In genomic region chr11:50376911-50377891, GRCm38 (mm10) we compare ENCODE assay signal across 7 mouse cellular contexts. TPM values are rescaled to one million over a fixed set of nuclear protein-coding genes. Genes with fewer than 3 reads are reported as not detected.
DNase-seq lines count a peak whose midpoint lies in the region; ATAC-seq lines count a peak whose summit lies in the region.

TSS of gene Hnrnph1 (plus strand) at chr11:50376990.

- H3K36me3 ChIP-seq in intestine, embryonic 15.5 days: no peaks in the 10 kb centered on the region
- peaks cover 37% of the 10 kb centered on the region for H3K36me3 ChIP-seq in midbrain, embryonic 10.5 days

- H3K4me2 ChIP-seq in intestine, embryonic 15.5 days (replicated peaks): peak within 1 kb of the TSS; percentile 90

- DNase-seq in adrenal gland, adult 2 months: peak; percentile 98
- peak; percentile 98 for DNase-seq in embryo, embryonic 11.5 days (ENCODE audit: low read depth, low spot score)
- peak; percentile 95 to 99 for DNase-seq in gastrocnemius, postnatal 36 days
- peak; percentile 99 for DNase-seq in left cerebral cortex, postnatal 25 days (ENCODE audit: low spot score in 2 of 2)
- peak; percentile 99 for DNase-seq in midbrain, embryonic 10.5 days (ENCODE audit: low spot score)
- DNase-seq in right cerebral cortex, postnatal 4 days: peak; percentile 99

- intact Hi-C loops in gastrocnemius, postnatal 36 days (cut with DNase I): no loop called here
- intact Hi-C loops in left cerebral cortex, postnatal 25 days (cut with DNase I): loop anchor here (5.0 kb wide), 1 partner anchor 85 kb away; the partner anchor contains the start of gene Maml1

- no peaks in the 10 kb centered on the region for H3K27me3 ChIP-seq in intestine, embryonic 15.5 days (replicated peaks)
- H3K27me3 ChIP-seq in midbrain, embryonic 10.5 days (ENCODE audit: low read depth, poor library complexity, severe bottlenecking): peaks cover 37% of the 10 kb centered on the region

- peak; percentile 94 for ATAC-seq in intestine, embryonic 15.5 days

- peaks cover 14% of the 10 kb centered on the region for H3K4me1 ChIP-seq in intestine, embryonic 15.5 days (replicated peaks)
- peaks cover 59% of the 10 kb centered on the region for H3K4me1 ChIP-seq in midbrain, embryonic 10.5 days

- no peaks in the 10 kb centered on the region for H3K9me3 ChIP-seq in intestine, embryonic 15.5 days
- H3K9me3 ChIP-seq in midbrain, embryonic 10.5 days (replicated peaks): no peaks in the 10 kb centered on the region

- H3K4me3 ChIP-seq in intestine, embryonic 15.5 days (replicated peaks): peak within 1 kb of the TSS; percentile 96
- peak within 1 kb of the TSS; percentile 99 for H3K4me3 ChIP-seq in midbrain, embryonic 10.5 days

- H3K27ac ChIP-seq in intestine, embryonic 15.5 days: peak within 1 kb of the TSS; percentile 100
- peak within 1 kb of the TSS; percentile 100 for H3K27ac ChIP-seq in midbrain, embryonic 10.5 days (replicated peaks)

- under 1% methylated on average over 76 of the region's 76 CpGs for WGBS in intestine, embryonic 15.5 days
- WGBS in midbrain, embryonic 10.5 days: under 1% methylated on average over 76 of the region's 76 CpGs

- H3K9ac ChIP-seq in intestine, embryonic 15.5 days: peak within 1 kb of the TSS; percentile 98

RNA-seq across cellular contexts. Expression of gene Hnrnph1, which starts in this region (rescaled TPM):
- 100 to 1,000 TPM; 225 to 240 TPM for total RNA-seq in adrenal gland, adult 2 months (2021)
- 13.4 and 13.7 TPM in 2 replicates for polyA plus RNA-seq in adrenal gland, adult 2 months (2012; rRNA removed)
- total RNA-seq in gastrocnemius, postnatal 36 days (2021): 10 to 100 TPM; 73.4 to 85.8 TPM
- polyA plus RNA-seq in intestine, embryonic 15.5 days (2015; fragmentation: Nextera tagmentation; extraction: Ambion mirVana): 302 and 324 TPM in 2 replicates
- total RNA-seq in left cerebral cortex, postnatal 25 days (2021): 100 to 1,000 TPM; 220 to 248 TPM
- 612 and 627 TPM in 2 replicates for polyA plus RNA-seq in midbrain, embryonic 10.5 days (2016; fragmentation: Nextera tagmentation; extraction: Ambion mirVana)

Comparison
In these comparisons a context has a peak if more than half of its experiments do, and no peak if none do; other contexts are left out.
1. Peak in every context shown above with its lines: DNase-seq, ATAC-seq, H3K4me3 ChIP-seq and H3K27ac ChIP-seq.
2. RNA of gene Hnrnph1 (polyA plus RNA-seq): 612 to 627 TPM in midbrain, embryonic 10.5 days and 302 to 324 TPM in intestine, embryonic 15.5 days; 13.4 to 13.7 TPM in adrenal gland, adult 2 months; every median in the first group is over 10 times any median in the second.